9 mouse cellular contexts compared by ENCODE assay signal in genomic region chr6:85590116-85590515, GRCm38 (mm10). TPM values are rescaled to one million over a fixed set of nuclear protein-coding genes. Genes with fewer than 3 reads are reported as not detected.
DNase-seq lines count a peak whose midpoint lies in the region; ATAC-seq and TF ChIP-seq lines count a peak whose summit lies in the region.
"Had no signal": no experiment of that assay in that cellular context is flagged by ENCODE, and none has a peak within 500 bp of the region (broad histone marks: within the 10 kb centered on the region; RNA-seq: fewer than 3 reads in every experiment).

No protein-coding gene starts in this region.

- H3K4me2 ChIP-seq in liver, embryonic 13.5 days: peak overlapping the region; percentile 91
- no peak overlapping the region for H3K4me2 ChIP-seq in liver, postnatal 0 days (ENCODE audit: low read depth, low read length)
- peak overlapping the region; percentile 75; the same call in 1 of the 2 replicates for H3K4me2 ChIP-seq in hindbrain, embryonic 14.5 days (replicated peaks)
- peak overlapping the region; percentile 87 for H3K4me2 ChIP-seq in myocyte (ENCODE audit: low read depth)

- TF ChIP-seq EP300 in liver, postnatal 0 days (IDR thresholded peaks at IDR 0.05; ENCODE audit: low read depth): no peak

- TF ChIP-seq CTCF in liver, postnatal 0 days (IDR thresholded peaks at IDR 0.05; ENCODE audit: low read depth): no peak
- TF ChIP-seq CTCF in Patski (IDR thresholded peaks at IDR 0.05): no peak

- no peak for DNase-seq in liver, embryonic 13.5 days
- no peak for DNase-seq in liver, postnatal 0 days
- DNase-seq in Patski (ENCODE audit: low read depth, low spot score): peak; percentile 24
- no peak for DNase-seq in hindbrain, embryonic 14.5 days (ENCODE audit: low spot score)
- DNase-seq in spleen, postnatal 10 days (ENCODE audit: low spot score in 2 of 2): no peak
- no peak for DNase-seq in left cerebral cortex, adult 9 months (ENCODE audit: low spot score in 2 of 2)
- DNase-seq: cerebellum, postnatal 36 days; lung, adult 2 months had no signal

- H3K27me3 ChIP-seq in liver, embryonic 13.5 days: no peaks in the 10 kb centered on the region
- H3K27me3 ChIP-seq in liver, postnatal 0 days (ENCODE audit: insufficient read depth, low read length): no peaks in the 10 kb centered on the region
- no peaks in the 10 kb centered on the region for H3K27me3 ChIP-seq in Patski
- H3K27me3 ChIP-seq in hindbrain, embryonic 14.5 days (ENCODE audit: control insufficient read depth, insufficient read depth, low read length): no peaks in the 10 kb centered on the region
- H3K27me3 ChIP-seq in myocyte (ENCODE audit: control insufficient read depth, insufficient read depth, insufficient read length): no peaks in the 10 kb centered on the region

- H3K9me3 ChIP-seq in liver, embryonic 13.5 days (replicated peaks): no peaks in the 10 kb centered on the region
- no peaks in the 10 kb centered on the region for H3K9me3 ChIP-seq in liver, postnatal 0 days (ENCODE audit: low read length)
- no peaks in the 10 kb centered on the region for H3K9me3 ChIP-seq in hindbrain, embryonic 14.5 days (ENCODE audit: control insufficient read depth, low read length)

- POLR2A ChIA-PET in Patski (lab: Charles Lee): no interaction called here

- 81% methylated on average over 2 of the region's 2 CpGs for WGBS in liver, embryonic 13.5 days (ENCODE audit: insufficient replicate concordance)
- WGBS in liver, postnatal 0 days (ENCODE audit: insufficient replicate concordance): 88% methylated on average over 2 of the region's 2 CpGs
- whole genome bisulfite sequencing in hindbrain, embryonic 14.5 days: 72% methylated on average over 2 of the region's 2 CpGs

- no peak for TF ChIP-seq POLR2A in myocyte (IDR thresholded peaks at IDR 0.05; ENCODE audit: insufficient read length, low read depth)

- no peak overlapping the region for H3K4me3 ChIP-seq in liver, embryonic 13.5 days (replicated peaks)
- H3K4me3 ChIP-seq in liver, postnatal 0 days (ENCODE audit: low read depth, low read length): no peak overlapping the region
- H3K4me3 ChIP-seq in hindbrain, embryonic 14.5 days (replicated peaks; ENCODE audit: low read length): no peak overlapping the region
- no peak overlapping the region for H3K4me3 ChIP-seq in myocyte

- H3K4me1 ChIP-seq in liver, embryonic 13.5 days (replicated peaks): peaks cover 30% of the 10 kb centered on the region
- peaks cover 13% of the 10 kb centered on the region for H3K4me1 ChIP-seq in liver, postnatal 0 days (ENCODE audit: insufficient read depth)
- H3K4me1 ChIP-seq in hindbrain, embryonic 14.5 days (replicated peaks; ENCODE audit: control insufficient read depth, insufficient read depth, low read length): peaks cover 20% of the 10 kb centered on the region

- CTCF ChIA-PET in Patski (lab: Charles Lee): interaction anchor here (2.0 kb wide), 1 partner anchor 13 kb away, joined by 5 read pairs; no protein-coding TSS in a partner anchor

- in situ Hi-C loops in Patski (cut with MboI; ENCODE audit: low pct_unique_long_range_greater_than_20kb): no loop called here

- H3K36me3 ChIP-seq in liver, embryonic 13.5 days: no peaks in the 10 kb centered on the region
- no peaks in the 10 kb centered on the region for H3K36me3 ChIP-seq in liver, postnatal 0 days (replicated peaks; ENCODE audit: insufficient read depth, low read length)
- H3K36me3 ChIP-seq in hindbrain, embryonic 14.5 days (replicated peaks; ENCODE audit: control insufficient read depth, insufficient read depth): no peaks in the 10 kb centered on the region
- H3K36me3 ChIP-seq in myocyte (ENCODE audit: control insufficient read depth, insufficient read depth): no peaks in the 10 kb centered on the region

- no peak overlapping the region for H3K9ac ChIP-seq in liver, embryonic 13.5 days
- H3K9ac ChIP-seq in liver, postnatal 0 days (replicated peaks): no peak overlapping the region
- H3K9ac ChIP-seq in hindbrain, embryonic 14.5 days: peak overlapping the region; percentile 18; the same call in 1 of the 2 replicates

- H3ac ChIP-seq in myocyte (ENCODE audit: control insufficient read depth, insufficient read length): no peak overlapping the region

- H3K27ac ChIP-seq in liver, embryonic 13.5 days: no peak overlapping the region
- H3K27ac ChIP-seq in liver, postnatal 0 days (ENCODE audit: low read depth): no peak overlapping the region
- no peak overlapping the region for H3K27ac ChIP-seq in hindbrain, embryonic 14.5 days

- no peak for ATAC-seq in liver, embryonic 13.5 days (ENCODE audit: low read depth)
- no peak for ATAC-seq in liver, postnatal 0 days
- peak; percentile 56 for ATAC-seq in Patski
- ATAC-seq in hindbrain, embryonic 14.5 days (ENCODE audit: low FRiP score): no peak

- H3K79me2 ChIP-seq in myocyte (ENCODE audit: control insufficient read depth, insufficient read depth): peaks cover 29% of the 10 kb centered on the region

TF ChIP-seq in myocyte, 11 proteins besides CTCF, POLR2A, EP300 and RAD21:
- no peak for TF ChIP-seq MAX (IDR thresholded peaks at IDR 0.05; ENCODE audit: low read depth)
- TF ChIP-seq E2F4 (IDR thresholded peaks at IDR 0.05; ENCODE audit: insufficient read depth): no peak
- TF ChIP-seq TCF3 (IDR thresholded peaks at IDR 0.05; ENCODE audit: insufficient read length, low read depth): no peak
- no peak for TF ChIP-seq USF1 (IDR thresholded peaks at IDR 0.05; ENCODE audit: low read depth)
- no peak for TF ChIP-seq MYOD1 (IDR thresholded peaks at IDR 0.05; ENCODE audit: control insufficient read depth in 1 of 3, insufficient read length in 2 of 3, low read depth in 2 of 3)
- TF ChIP-seq TCF12 (IDR thresholded peaks at IDR 0.05; ENCODE audit: insufficient read depth, poor library complexity, severe bottlenecking): no peak
- TF ChIP-seq CEBPB (IDR thresholded peaks at IDR 0.05; ENCODE audit: insufficient read depth, poor library complexity, severe bottlenecking): no peak
- no peak for TF ChIP-seq SRF (IDR thresholded peaks at IDR 0.05; ENCODE audit: control insufficient read depth, insufficient read length, low read depth)
- no peak for TF ChIP-seq POLR2AphosphoS2 (IDR thresholded peaks at IDR 0.05; ENCODE audit: insufficient read length, low read depth)
- TF ChIP-seq REST (IDR thresholded peaks at IDR 0.05; ENCODE audit: insufficient read depth, insufficient read length): no peak

RNA-seq across cellular contexts. Expression of gene Alms1, which starts 2.8 kb away (rescaled TPM):
- polyA plus RNA-seq in liver, embryonic 13.5 days (2015; fragmentation: Nextera tagmentation; extraction: Ambion mirVana): 1.6 and 2.0 TPM in 2 replicates
- 0.68 and 0.72 TPM in 2 replicates for polyA plus RNA-seq in liver, postnatal 0 days (2015; fragmentation: Nextera tagmentation; extraction: Ambion mirVana)
- polyA plus RNA-seq in Patski (2021) (5.4 TPM), myocyte (2012; fragmentation: generic; extraction: Trizol) (0.62 TPM)
- polyA plus RNA-seq in hindbrain, embryonic 14.5 days (2014; fragmentation: Nextera tagmentation; extraction: Ambion mirVana): 5.0 and 5.6 TPM in 2 replicates
